Mouse (Mus musculus) kidney, embryonic 16.5 days (tissue): ENCODE results near the gene Sorl1. TPM values are rescaled to one million over a fixed set of nuclear protein-coding genes. Genes with fewer than 3 reads are reported as not detected.

Experiments used
- ATAC-seq: fragments of 200-750 bp; cut with Nextera tagmentation; 2 replicates; pipeline ENCODE4 v1.8.0; 2017; ENCODE audit warnings: moderate TSS enrichment; ENCODE audit not compliant: low FRiP score, low TSS enrichment
- H3K27ac ChIP-seq: fragments of 300-500 bp; sonication (generic); 2 replicates; pipeline ENCODE4 v1.5.1; 2014; ENCODE audit warnings: low read length
- H3K27me3 ChIP-seq: fragments of 300-500 bp; sonication (generic); 2 replicates; pipeline ENCODE4 v1.6.1; 2014; ENCODE audit warnings: low read length, control low read depth, mixed read lengths; ENCODE audit not compliant: insufficient read depth
- H3K36me3 ChIP-seq: fragments of 300-500 bp; sonication (generic); 2 replicates; pipeline ENCODE4 v1.6.1; 2014; ENCODE audit warnings: low read length, control low read depth, mixed read lengths; ENCODE audit not compliant: insufficient read depth
- H3K4me1 ChIP-seq: fragments of 300-500 bp; sonication (generic); 2 replicates; pipeline ENCODE4 v1.6.1; 2014; ENCODE audit warnings: low read length, control low read depth, mixed read lengths; ENCODE audit not compliant: insufficient read depth
- H3K4me2 ChIP-seq: fragments of 300-500 bp; sonication (generic); replicated peaks from 2 replicates; pipeline ENCODE4 v1.6.1; 2014; ENCODE audit warnings: low read depth, low read length
- H3K4me3 ChIP-seq: fragments of 300-500 bp; sonication (generic); 2 replicates; pipeline ENCODE4 v1.5.1; 2014; ENCODE audit warnings: mild to moderate bottlenecking, low read length
- H3K9ac ChIP-seq: fragments of 300-500 bp; sonication (generic); replicated peaks from 2 replicates; pipeline ENCODE4 v1.6.1; 2014; ENCODE audit warnings: low read length
- H3K9me3 ChIP-seq: fragments of 300-500 bp; sonication (generic); 2 replicates; pipeline ENCODE4 v1.6.1; 2016; ENCODE audit warnings: low read length, control low read depth
- WGBS: fragments of 180-500 bp; shearing (Covaris S2); extraction: QIAGEN DNeasy Blood & Tissue Kit; methylation state at CpG from one replicate; pipeline ENCODE4 v1.1.7; 2014; 5-methylcytosine and 5-hydroxymethylcytosine counted together
- polyA plus RNA-seq: library from polyadenylated mRNA; unstranded; fragments of >200 nt; fragmentation: Nextera tagmentation; extraction: Ambion mirVana; gene quantifications from 2 replicates; pipeline ENCODE4 v1.2.1, GENCODE M21; 2015

The Sorl1 gene
- polyA plus RNA-seq, 1 experiment from 2014 or later = 12.5 TPM

- Histone ChIP-seq H3K4me1 (0 out of 2 replicates have a peak, but pooled peaks cover 5% of the 10 kb centered on the region), H3K36me3 (no peaks in the 10 kb centered on the region), H3K9ac (no peak overlapping the region), H3K4me2 (no peak overlapping the region), H3K9me3 (no peaks in the 10 kb centered on the region), H3K4me3 (no peak overlapping the region), H3K27me3 (no peaks in the 10 kb centered on the region), H3K27ac (peak overlapping the region; percentile 11; the same call in 1 of the 2 replicates)
- no peak for ATAC-seq
- WGBS = 84% methylated on average over 8 of the region's 8 CpGs
Observed at GRCm38 (mm10) chr9:42097731-42098473, 26.2 kb downstream of the Sorl1 start.

- Histone ChIP-seq H3K36me3 (no peaks in the 10 kb centered on the region), H3K9ac (no peak overlapping the region), H3K4me2 (no peak overlapping the region), H3K27ac (no peak overlapping the region), H3K27me3 (no peaks in the 10 kb centered on the region), H3K4me1 (0 out of 2 replicates have a peak, but pooled peaks cover 5% of the 10 kb centered on the region), H3K9me3 (no peaks in the 10 kb centered on the region), H3K4me3 (no peak overlapping the region)
- ATAC-seq = no peak
- WGBS = 90% methylated on average over 7 of the region's 7 CpGs
Observed at GRCm38 (mm10) chr9:42097006-42097730, 26.9 kb downstream of the Sorl1 start.

GRCm38 (mm10) chr9:42094752-42095151 lies 29.3 kb downstream of the Sorl1 start:
- Histone ChIP-seq H3K9ac (no peak overlapping the region), H3K4me2 (no peak overlapping the region), H3K4me1 (0 out of 2 replicates have a peak, but pooled peaks cover 5% of the 10 kb centered on the region), H3K9me3 (no peaks in the 10 kb centered on the region), H3K27ac (no peak overlapping the region), H3K36me3 (no peaks in the 10 kb centered on the region), H3K27me3 (no peaks in the 10 kb centered on the region), H3K4me3 (no peak overlapping the region)
- no peak for ATAC-seq
- WGBS = 13% methylated on average over 11 of the region's 11 CpGs

GRCm38 (mm10) chr9:42094028-42094551 lies 30.0 kb downstream of the Sorl1 start:
- Histone ChIP-seq H3K4me3 (no peak overlapping the region), H3K9me3 (no peaks in the 10 kb centered on the region), H3K27me3 (no peaks in the 10 kb centered on the region), H3K9ac (no peak overlapping the region), H3K4me2 (no peak overlapping the region), H3K4me1 (0 out of 2 replicates have a peak, but pooled peaks cover 5% of the 10 kb centered on the region), H3K27ac (no peak overlapping the region), H3K36me3 (no peaks in the 10 kb centered on the region)
- 75% methylated on average over 7 of the region's 7 CpGs for WGBS
- no peak for ATAC-seq

- Histone ChIP-seq H3K9ac (no peak overlapping the region), H3K4me1 (peaks cover 11% of the 10 kb centered on the region), H3K9me3 (no peaks in the 10 kb centered on the region), H3K27me3 (no peaks in the 10 kb centered on the region), H3K36me3 (no peaks in the 10 kb centered on the region), H3K4me3 (no peak overlapping the region), H3K27ac (no peak overlapping the region), H3K4me2 (no peak overlapping the region)
- 58% methylated on average over 2 of the region's 2 CpGs for WGBS
- ATAC-seq = no peak
Observed at GRCm38 (mm10) chr9:42092749-42093148, 31.3 kb downstream of the Sorl1 start.

GRCm38 (mm10) chr9:42091561-42091960 lies 32.5 kb downstream of the Sorl1 start:
- Histone ChIP-seq H3K27me3 (no peaks in the 10 kb centered on the region), H3K4me1 (peaks cover 11% of the 10 kb centered on the region), H3K36me3 (no peaks in the 10 kb centered on the region), H3K27ac (no peak overlapping the region), H3K9me3 (no peaks in the 10 kb centered on the region), H3K4me2 (no peak overlapping the region), H3K4me3 (no peak overlapping the region), H3K9ac (no peak overlapping the region)
- 76% methylated on average over 4 of the region's 4 CpGs for WGBS
- ATAC-seq = no peak

- Histone ChIP-seq H3K4me1 (peaks cover 6% of the 10 kb centered on the region), H3K9me3 (no peaks in the 10 kb centered on the region), H3K4me2 (no peak overlapping the region), H3K27ac (no peak overlapping the region), H3K4me3 (no peak overlapping the region), H3K27me3 (no peaks in the 10 kb centered on the region), H3K9ac (no peak overlapping the region), H3K36me3 (no peaks in the 10 kb centered on the region)
- WGBS = 46% methylated on average over 4 of the region's 4 CpGs
- peak; percentile 76 for ATAC-seq
Observed at GRCm38 (mm10) chr9:42087921-42088320, 36.2 kb downstream of the Sorl1 start.

- WGBS = 94% methylated on average over 13 of the region's 13 CpGs
- H3K4me1 ChIP-seq = peaks cover 6% of the 10 kb centered on the region
- ATAC-seq = no peak
- no peaks in the 10 kb centered on the region for H3K9me3 ChIP-seq
- H3K36me3 ChIP-seq = no peaks in the 10 kb centered on the region
- no peaks in the 10 kb centered on the region for H3K27me3 ChIP-seq
- no peak overlapping the region for H3K27ac ChIP-seq
- H3K9ac ChIP-seq = no peak overlapping the region
- H3K4me3 ChIP-seq = no peak overlapping the region
- no peak overlapping the region for H3K4me2 ChIP-seq
Observed at GRCm38 (mm10) chr9:42085970-42086369, 38.1 kb downstream of the Sorl1 start.

GRCm38 (mm10) chr9:42083661-42084067 lies 40.4 kb downstream of the Sorl1 start:
- Histone ChIP-seq H3K4me3 (no peak overlapping the region), H3K36me3 (no peaks in the 10 kb centered on the region), H3K27me3 (no peaks in the 10 kb centered on the region), H3K9me3 (no peaks in the 10 kb centered on the region), H3K9ac (no peak overlapping the region), H3K27ac (no peak overlapping the region), H3K4me1 (peaks cover 6% of the 10 kb centered on the region), H3K4me2 (no peak overlapping the region)
- WGBS = 76% methylated on average over 4 of the region's 4 CpGs
- ATAC-seq = no peak
